Mouse (Mus musculus): ENCODE results near the gene Sbk2. TPM values are rescaled to one million over a fixed set of nuclear protein-coding genes. Genes with fewer than 3 reads are reported as not detected.

The Sbk2 gene
- total RNA-seq, 1 experiment from 2014 or later: 0.63 TPM

- peak; percentile 68 for DNase-seq
These were observed 13.5 kb downstream of the Sbk2 start for GRCm38 (mm10) chr7:4950561-4951342.

DNA sequence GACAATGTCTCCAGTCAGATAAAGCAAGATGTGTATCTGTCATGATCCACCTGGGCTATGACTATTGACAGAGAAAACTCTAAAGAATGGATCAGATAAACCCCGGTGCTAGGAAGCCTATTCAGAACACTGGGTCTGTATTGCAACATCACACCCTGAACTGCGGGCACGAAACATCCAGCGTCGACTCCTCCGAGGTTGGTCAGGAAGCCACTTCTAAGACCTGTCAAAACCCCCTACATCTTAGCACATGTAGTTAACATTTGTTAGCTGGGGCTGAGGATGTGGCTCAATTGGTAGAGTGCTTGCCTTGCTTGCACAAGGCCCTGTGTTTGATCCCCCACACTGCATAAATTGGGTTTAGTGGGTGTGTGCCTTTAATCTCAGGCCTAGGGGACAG lies 15.8 kb downstream of the Sbk2 start:
- DNase-seq: no peak

DNA sequence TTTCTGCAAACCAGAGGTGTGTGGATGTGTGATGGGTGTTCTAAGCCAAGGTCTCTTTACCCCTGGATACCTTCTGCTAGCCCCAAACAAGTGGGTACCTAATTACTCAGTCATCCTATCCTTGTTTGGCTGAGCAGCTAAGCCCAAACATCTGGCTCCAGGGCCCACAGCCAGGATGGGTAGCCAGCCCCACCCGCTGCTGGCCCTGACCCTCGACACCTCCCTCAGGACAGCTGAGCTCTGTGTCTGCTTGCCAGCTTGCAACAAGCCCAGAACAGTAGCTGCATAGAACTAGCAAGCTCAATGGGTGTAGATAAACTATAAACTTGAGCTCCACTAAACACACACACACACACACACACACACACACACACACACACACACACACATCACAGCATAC lies 16.4 kb downstream of the Sbk2 start:
- peak; percentile 78 for DNase-seq

DNA sequence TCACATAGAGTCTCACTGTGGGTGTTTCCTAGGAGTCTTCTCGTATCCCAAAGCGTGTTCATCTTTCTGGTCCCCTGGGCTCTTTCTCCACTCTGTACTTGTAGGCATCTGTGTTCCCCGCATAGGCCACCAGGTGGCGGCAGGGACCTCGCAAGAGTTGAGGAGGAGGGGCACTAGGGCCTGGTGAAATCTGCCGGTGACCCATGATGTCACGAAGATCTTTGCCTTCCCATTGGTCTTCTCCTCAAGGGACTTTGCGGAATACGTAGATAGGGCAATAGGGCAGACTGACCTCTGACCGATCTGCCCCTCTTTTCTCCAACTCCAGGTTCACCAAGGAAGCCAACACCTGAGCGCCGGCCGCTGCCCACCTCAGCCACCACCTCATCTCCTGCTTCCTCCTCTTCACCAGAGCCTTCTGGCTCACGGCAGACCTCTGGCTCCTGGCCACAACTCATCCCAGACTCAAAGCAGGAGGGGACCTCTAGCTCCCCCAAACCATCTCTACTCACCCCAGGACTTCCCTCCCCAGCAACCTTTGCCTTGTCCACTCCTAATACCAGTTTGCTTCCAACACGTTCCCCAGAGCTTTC lies 20.9 kb downstream of the Sbk2 start:
- DNase-seq: peak; percentile 96

- DNase-seq: no peak
These were observed 21.5 kb downstream of the Sbk2 start for GRCm38 (mm10) chr7:4942673-4943072.

DNA sequence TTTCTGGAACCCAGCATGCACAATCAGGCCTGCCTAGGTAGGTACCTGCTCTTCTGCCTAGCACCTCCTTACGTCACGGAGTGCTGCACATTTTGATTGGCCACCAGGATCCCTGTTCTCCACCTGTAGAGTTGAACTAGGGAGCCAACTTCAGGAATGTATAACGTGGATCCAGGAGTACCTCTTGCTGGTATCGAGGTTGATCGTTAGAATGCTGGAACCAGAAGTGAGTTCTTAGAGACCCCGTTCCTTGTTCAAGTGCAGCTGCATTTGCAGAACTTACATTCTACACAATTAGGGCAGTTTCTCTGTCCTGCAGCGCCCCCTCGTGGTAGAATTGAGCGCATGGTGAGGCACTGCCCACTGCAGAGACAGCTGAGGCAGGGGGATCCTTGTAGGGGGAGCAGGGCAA lies 24.1 kb downstream of the Sbk2 start:
- DNase-seq: peak; percentile 91

GRCm38 (mm10) chr7:4938456-4938855 lies 25.8 kb downstream of the Sbk2 start:
- peak; percentile 87 for DNase-seq

GRCm38 (mm10) chr7:4937392-4937791 lies 26.8 kb downstream of the Sbk2 start:
- no peak for DNase-seq

- DNase-seq: no peak
These were observed 27.4 kb downstream of the Sbk2 start for GRCm38 (mm10) chr7:4936832-4937231.

DNA sequence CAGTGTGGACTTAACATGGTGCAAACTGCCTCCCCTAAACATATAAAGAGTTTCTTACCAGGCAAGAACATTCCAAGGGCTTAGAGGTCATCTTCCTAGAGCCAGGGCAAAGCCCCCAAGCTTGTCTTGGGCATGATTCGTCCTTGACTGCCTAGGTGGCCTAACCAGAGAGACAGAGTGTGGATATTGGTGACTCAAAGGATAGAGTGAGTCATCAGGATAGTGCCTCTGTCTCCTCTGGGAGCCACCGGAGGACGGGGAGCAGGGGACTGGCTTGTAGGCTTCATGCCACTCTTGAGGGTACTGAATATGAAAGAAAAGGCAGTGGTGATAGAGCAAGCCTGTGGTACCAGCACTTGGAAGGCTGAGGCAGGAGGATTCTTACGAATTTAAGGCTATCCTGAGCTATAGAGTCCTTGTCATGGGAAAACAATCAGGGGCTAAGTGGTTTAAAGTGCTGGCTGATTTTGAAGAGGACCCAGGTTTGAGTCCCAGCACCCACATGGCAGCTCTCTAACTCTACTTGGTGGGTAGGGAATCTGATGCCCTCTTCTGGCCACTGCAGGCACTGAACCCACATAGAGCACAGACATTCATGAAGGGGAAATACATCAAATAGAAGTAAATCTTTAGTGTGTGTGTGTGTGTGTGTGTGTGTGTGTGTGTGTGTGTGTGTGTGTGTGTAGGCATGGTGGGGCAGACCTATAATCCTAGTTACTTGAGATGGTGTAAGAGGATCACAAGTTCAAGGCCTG lies 29.9 kb downstream of the Sbk2 start:
- no peak for DNase-seq

DNA sequence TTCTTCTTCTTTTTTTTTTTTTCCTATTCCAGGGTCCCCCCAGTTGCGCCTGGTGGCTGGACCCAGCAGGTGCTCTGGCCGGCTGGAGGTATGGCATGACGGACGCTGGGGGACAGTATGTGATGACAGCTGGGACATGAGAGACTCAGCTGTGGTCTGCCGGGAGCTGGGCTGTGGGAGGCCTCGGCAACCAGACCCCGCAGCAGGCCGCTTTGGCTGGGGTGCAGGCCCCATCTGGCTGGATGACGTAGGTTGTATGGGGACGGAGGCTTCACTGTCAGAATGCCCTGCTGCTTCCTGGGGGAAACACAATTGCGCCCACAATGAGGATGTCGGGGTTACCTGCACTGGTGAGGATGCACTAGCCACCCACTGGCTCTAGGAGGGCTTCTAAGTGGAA lies 31.1 kb downstream of the Sbk2 start:
- no peak for DNase-seq

- DNase-seq: no peak
These were observed 35.9 kb downstream of the Sbk2 start for GRCm38 (mm10) chr7:4928323-4928722.

DNA sequence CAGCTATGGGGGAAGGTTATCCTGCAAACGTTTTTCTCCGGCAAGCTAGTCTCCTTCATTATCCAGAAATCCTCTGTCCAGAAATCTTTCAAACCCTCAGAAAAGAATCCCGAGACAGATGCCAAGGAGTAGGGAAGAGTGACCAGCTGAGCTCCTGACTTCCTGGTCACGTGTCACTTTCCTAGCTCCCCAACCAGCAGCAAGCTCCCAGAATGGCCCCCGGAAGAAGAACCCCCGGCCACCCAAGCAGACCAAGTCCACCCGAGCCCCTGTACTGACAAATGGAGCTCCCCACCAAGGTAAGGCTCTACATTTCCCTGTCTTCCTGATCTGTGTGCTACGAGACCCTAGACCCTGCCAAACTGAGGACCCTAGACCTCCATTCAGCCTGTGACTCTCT lies 36.5 kb downstream of the Sbk2 start:
- no peak for DNase-seq

- no peak for DNase-seq
These were observed 37.4 kb downstream of the Sbk2 start for GRCm38 (mm10) chr7:4926849-4927248.

DNA sequence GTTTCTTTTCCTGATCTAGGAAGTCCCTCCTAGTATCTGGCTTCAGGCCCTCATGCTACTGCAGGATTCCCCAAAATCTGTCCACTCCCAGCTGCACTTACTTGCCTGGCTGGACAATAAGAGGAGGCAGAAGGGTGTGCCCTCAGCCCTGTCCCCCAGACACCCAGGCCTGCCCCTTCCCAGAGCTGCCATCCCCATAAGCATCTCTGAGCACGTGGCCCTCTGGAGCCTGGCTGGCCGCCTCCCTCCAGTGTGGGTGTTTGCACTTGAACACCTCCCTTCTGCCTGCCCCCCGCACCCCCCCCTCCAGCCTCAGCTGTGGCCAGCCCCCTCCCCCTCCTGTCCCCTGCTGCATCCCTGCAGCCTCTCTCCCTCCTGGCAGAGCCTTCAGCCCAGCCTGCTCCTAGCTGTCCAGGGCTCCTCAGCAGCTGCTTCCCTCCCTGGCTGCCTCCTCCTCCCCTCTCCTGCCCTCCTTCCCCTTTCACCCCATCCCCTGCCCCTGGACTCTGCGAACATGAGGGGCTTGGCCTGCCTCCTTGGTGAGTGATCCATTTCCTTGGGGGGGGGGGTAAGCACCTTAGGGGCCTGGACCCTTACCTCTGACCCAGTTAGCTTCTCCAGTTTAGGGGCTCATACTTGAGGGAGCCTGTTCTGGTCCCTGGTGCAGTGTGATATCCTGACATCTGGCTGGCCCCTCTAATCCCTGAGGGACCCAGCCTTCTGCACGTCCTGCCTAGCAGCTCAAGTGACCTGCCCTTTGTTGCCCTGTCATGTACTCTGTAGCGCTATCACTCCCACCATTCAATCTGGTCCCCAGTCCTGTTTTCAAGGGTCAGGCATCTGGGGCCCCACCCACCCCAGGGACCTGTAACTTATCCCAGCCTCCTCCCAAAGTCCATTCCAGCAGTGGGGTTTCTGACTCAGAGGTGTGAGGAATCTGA lies 38.5 kb downstream of the Sbk2 start, which contains the start of gene Ssc5d:
Gene Ssc5d (plus strand): TSS at position 345 of the 941 bp plus-strand sequence.
- DNase-seq: peak; percentile 37

DNA sequence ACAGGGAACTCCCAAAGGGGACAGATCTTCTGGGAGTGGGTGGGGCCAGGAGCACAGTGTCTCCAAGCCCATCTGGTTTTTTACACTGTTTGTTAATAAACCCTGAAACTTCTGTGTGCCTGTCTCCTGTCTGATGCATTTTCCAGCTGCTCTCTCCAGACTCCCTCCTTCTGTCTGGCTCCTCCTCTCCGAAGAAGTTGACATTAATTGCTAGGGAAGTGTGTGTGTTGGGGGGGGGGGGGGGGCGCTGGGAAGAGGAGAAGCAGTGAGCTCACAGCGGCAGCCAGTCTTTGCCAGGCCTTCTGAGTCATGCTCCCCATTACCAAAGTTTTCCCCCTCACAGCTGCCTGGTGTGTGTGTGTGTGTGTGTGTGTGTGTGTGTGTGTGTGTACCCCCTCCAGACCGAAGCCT lies 39.3 kb downstream of the Sbk2 start:
- DNase-seq: peak; percentile 50

DNA sequence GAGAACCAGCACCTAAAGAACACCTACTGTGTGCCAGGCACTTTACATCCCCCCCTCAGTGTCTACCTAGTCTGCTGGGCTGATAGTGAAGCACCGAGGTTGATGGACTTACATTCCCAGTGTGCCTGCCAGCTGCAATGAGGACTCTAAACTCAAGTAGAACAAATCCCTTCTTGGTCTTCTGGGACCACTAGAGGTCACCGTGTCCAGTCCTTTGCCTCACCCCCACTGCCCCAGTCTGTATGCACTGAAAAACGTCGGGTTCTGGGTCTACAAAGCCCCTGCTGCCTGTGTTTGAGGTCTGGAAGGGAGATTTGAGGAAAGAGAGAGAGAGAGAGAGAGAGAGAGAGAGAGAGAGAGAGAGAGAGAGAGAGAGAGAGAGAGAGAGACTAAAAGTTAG lies 39.7 kb downstream of the Sbk2 start:
- DNase-seq: no peak

DNA sequence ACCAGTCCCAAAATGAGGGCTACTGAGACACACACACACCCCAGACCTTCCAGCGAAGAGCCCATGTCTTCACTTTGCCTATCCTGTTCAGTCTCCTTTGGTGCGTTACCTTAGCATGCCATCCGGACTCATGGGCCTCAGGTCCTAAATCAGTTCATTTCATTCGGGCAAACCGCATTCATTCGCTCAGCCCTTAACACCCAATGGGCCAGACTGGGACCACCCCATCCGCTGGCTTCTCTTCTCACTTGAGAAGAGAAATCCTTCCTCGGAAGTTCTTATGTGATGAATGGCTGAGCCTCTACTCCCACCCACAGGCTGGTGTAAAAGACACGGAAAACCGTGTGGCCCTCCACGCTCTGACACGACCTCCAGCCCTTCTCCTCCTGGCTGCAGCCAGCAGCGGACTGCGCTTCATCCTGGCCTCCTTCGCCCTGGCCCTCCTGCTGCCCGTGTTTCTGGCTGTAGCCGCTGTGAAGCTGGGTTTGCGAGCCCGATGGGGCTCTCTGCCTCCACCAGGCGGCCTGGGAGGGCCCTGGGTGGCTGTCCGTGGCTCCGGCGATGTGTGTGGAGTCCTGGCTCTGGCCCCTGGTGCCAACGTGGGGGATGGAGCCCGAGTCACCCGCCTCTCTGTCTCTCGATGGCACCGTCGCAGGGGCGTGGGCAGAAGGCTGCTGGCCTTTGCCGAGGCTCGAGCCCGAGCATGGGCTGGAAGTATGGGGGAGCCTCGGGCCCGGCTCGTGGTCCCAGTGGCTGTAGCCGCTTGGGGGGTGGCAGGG lies 40.4 kb downstream of the Sbk2 start:
- peak; percentile 83 for DNase-seq

GRCm38 (mm10) chr7:4922931-4923565 lies 41.2 kb downstream of the Sbk2 start:
- DNase-seq: peak; percentile 49

- peak; percentile 87 for DNase-seq
These were observed 41.7 kb downstream of the Sbk2 start for GRCm38 (mm10) chr7:4922508-4922907.

Data from adrenal gland, postnatal 14 days (tissue).